Mouse (Mus musculus) kidney, adult 11 months (tissue): ENCODE results near the gene Atp11a.
A peak's percentile ranks its signal among the peaks of the same experiment; 100 is the strongest.

Source experiments
- DNase-seq: peaks from one replicate; pipeline ENCODE4 v3.0.0; 2022

Gene Atp11a

DNA sequence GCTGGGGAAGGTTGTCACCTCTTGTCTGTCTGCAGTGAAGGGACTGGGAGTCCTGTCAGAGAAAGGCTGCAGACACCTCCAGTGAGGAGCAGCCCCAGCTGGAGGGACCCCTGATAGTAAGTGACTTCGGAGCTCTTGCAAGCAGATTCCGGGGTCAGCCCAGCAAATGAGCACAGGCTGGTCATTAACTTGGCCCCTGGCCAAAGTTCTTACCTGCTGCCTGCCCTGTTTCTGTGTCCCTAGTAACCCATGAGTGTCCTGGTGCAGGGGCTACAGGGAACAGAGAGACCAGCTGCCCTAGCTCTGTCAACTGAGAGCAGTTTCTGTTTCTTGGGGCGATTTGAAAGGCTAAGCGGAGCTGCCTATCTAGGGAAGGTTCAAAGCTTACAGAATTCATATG lies 17.1 kb downstream of the Atp11a start:
- peak; percentile 46 for DNase-seq

DNA sequence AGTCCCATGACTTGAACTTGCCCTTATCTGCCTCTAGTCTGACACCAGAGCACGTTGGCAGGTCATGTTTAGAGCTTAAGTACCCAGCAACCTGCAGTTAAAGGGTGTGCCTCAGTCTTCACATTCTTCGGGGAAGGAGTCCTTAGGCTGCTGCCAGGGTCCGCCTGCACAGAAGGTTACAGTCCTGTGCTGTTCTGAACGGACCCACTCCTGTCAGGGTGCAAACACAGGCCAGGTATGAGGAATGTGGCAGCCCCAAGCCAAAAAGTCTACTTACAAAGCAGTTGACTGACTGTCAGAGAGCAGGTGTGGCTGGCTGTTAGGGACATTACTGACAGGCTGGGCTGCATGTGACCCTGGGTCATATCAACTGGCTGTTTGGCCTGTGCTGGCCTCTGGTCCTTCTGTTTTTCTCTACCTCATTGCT lies 18.1 kb downstream of the Atp11a start:
- no peak for DNase-seq

DNA sequence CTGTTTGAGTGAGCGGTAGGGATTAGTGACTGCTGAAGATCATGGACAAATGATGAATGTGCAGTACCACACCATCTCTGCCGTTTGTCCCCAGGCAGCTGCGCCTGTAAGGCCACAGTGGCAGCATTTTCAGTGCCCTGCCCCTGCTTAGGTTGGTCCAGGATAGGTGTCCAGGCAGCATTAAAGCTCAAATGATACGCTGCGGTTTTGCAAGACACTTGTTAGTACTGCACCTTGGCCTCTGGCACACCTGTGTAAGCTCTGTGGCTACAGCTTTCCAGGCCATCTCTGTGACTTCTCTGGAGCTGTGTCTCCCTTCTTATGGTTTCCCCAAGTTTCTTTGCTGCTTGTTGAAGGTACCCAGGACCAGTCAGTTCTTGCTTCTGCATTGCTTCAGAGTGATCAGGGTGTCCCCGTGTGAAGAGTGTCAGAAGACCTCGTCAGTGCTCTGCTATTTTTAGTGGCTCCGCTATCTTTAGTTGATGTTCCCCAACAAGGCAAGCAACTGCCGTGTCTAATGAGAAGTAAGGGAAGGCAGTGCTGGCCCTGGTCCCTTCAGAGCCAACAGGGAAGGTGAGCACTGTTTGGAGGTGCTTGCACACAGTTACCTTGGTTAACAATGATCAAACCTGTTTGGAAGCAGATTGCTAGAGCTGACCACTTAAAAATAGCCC lies 18.6 kb downstream of the Atp11a start:
- no peak for DNase-seq

DNA sequence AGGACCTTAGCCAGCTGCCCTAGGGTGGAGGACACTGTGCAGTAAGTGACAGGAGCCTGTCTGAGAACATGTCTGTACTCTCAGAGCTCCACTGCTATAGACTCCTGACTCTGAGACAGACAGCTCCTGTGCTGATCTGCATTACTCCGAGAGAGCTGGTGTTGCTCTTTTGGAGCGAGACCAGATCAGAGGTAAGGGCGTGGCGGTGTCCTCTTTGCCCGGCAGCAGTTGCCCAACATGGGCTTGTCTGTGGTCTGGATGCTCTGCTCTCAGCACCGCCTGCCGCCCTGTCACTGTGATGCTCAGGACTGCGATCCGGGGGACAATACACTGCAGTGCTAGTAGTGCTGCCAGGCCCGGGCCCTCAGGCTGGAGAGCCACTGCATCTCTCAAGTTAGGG lies 19.4 kb downstream of the Atp11a start:
- DNase-seq = no peak

DNA sequence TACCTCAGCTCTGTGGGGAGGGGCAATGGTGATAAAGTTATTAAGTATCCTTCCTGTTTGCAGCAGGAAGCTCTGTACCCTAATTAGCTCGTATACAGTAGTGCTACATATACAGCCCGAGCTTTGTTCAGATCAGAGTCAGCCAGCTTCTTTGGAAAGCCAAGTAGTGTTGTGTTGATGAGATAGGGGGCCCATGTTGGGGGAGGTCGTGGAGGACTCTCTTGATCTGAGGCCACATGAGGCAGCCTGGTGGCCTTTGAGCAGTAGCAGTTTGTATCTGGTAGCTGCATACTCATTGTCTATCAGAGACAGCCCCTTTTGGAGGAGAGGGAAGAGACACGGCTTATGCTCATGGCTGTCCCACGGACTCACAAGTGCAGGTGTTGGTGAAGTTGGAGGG lies 20.4 kb downstream of the Atp11a start:
- DNase-seq = no peak

DNA sequence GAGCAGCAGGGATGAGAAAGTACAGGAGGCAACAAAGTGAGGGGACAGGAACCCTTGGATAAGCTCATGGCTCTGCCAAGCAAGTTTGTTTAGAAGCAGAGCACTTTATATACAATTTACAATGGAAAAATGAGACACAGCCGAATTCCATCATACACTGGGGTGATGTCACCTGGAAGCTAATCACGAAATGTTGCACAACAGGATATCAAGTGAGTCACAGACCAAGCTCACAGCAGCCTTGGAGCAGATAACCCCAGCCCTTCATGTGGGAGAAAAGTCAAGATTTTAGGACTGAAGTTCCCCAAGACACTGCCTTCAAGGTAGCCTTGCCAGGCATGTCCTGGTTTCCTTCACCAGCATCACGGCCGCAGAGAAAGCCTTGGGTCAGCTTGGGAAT lies 22.7 kb downstream of the Atp11a start:
- no peak for DNase-seq

DNA sequence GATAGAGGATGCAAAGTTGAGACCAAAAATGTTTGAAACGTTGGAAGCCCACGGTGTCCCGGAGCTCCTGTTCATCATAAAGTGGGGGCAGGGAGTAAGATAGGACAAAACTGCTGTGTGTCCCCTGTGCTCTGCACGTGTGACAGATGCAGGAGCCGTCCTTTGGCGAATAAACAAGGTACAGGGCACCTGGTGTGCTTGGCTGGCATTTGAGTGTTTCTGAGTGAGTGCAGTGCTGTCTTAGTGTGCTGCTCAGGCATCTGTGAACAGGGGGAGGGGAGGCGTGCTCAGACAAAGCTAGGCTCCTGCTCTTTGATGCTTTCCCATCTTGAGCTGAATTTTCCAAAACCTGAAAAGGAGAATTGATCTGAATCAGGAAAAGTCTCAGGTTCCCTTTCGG lies 28.7 kb downstream of the Atp11a start:
- DNase-seq = no peak

DNA sequence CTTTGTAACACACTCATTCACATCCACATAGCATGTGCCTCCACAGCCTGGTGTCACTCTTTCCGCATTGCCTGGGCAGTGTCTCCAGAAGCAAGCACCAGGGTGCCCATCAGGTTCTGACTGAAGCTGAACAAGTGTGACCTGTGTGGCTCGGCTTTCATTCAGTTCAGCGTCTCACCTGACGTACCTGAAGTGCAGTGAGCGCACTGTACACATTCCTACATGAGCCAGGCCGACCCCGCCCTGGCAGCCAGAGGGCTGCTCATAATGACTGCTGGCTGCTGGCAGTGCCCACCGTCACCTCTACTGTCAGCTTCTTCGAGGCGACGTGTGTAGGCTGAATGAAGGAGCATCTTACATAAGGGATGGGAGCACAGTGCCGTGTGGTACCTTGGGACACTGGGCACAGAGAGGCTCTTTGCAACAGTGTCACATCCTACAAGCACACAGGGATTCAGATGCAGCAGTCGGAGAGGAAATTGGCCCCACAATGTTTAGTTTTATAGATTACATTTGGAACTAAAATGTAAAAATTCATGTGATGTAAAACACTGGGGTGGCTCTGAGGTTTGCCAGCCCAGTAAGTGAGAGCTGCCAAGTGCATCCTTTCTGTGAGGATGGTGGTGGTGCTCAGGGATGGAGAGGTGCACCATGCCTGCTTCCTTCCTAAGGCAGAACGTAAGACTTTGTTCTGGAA lies 29.6 kb downstream of the Atp11a start:
- no peak for DNase-seq

DNA sequence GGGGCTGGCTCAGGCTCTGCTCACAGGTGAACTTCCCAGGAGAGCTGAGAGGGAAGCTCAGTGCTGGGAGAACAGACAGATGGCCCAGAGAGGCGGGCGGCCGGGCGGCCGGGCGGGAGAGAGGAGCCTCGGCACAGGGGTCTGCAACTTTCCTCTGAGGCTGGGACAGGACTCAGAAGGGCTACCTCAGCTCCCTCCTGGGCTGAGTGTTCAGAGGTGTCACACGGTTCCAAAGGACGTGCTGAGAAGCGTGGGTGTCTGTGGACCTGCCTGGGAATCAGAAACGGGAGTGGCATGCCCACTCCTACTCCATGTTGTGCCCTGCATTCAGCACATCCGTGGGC lies 30.1 kb downstream of the Atp11a start:
- DNase-seq = no peak

DNA sequence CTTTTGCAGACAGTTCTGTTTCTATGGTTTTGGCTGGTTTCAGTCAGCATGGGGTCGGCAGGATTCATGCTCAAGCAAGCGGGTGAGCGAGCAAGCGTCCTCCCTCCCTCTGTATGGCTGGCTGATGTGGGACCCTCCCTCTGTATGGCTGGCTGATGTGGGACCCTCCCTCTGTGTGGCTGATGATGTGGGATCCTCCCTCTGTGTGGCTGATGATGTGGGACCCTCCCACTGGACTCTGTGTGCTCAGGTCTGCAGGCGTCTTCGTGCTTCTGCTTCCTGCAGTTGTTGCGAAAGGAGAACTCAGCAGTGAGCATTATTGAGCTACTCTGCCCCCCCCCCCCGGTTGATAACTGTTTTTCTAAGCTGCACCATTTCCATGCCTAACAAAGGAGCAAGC lies 30.6 kb downstream of the Atp11a start:
- DNase-seq = no peak

DNA sequence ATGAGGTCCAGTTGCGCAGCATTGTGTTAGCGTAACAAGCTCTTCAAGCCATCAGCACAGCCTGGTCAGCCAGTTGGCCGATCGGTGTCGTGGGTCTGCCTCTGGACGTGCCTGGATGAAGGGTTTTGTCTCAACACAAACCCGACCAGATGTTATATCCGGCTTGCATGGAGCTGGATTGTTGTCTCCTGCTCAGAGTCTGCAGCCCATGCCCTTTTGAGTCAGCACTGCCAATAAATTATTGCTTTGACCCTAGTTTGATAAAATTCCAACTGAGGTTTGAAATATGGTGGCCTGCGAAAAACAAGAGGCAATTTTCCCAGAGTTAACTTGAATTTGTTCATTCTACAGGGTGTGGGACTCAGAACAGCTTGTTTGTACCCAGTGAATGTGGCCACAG lies 31.9 kb downstream of the Atp11a start:
- peak; percentile 28 for DNase-seq

DNA sequence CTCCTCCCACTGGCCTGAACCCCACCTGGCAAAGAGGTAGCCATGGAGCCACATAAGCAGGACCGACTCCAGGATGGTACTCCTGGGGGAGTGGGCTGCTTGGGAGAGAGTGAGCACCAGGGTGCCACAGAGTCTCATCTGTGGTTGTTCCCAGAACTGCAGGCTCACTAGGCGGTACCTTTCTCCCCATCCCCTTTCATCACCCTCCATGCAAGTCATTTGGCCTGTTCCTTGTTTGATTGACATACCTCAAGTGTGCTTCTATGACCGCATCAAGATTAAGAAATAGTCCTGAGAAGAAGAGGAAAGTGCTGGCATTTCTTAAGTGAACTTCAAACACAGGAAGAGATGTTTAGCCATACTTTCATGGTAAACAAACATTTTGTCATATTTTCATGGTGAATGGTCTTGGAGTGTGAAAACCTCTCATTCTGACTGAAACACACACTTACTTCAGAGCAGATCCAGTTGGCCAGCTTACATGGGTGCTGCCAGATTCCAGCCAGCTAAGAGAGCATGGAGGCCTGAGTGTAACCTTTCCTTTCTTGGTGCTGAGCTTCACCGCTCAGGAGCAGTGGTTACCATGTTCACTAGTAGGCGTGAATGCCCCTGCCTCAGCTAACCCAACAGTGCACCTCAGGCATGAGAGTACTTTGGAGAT lies 38.3 kb downstream of the Atp11a start:
- DNase-seq = no peak

DNA sequence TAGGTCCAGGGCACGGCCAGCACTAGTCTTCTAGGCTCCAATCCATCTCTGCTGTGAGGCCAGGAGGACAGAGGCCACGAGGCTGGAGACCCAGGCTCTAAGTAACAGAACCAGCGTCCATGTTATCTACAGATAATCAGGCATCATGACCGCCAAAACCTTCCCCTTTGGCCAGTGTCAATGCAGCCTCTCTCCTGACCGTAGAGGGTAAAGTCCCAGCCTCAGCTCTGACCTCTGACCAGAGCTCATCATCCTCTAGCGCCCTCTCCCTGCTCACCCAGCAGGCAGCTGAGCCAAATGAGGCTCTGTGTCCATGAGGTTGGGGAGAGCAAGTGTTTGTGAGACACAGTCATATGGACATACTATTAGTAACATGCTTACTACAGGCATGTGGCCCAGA lies 42.3 kb downstream of the Atp11a start:
- DNase-seq = peak; percentile 42

DNA sequence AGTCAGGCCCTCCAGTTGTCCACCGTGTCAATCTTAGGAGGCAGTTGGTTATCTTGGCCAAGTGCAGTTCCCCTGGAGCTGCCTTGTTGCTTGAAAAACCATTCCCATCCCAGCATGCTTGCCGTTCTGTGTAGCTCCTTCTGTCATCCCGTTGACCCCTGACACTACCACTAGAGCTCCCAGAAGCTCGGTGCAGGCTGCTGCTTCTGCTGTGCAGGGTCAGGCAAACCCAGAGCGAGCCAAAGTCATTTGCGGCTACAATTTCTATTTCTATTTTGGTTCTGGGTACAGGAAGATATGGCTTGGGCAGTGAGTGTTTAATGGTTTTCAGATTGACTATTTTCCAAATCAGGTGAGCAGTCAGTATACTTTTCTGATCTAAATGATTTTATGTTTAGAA lies 43.0 kb downstream of the Atp11a start:
- no peak for DNase-seq

DNA sequence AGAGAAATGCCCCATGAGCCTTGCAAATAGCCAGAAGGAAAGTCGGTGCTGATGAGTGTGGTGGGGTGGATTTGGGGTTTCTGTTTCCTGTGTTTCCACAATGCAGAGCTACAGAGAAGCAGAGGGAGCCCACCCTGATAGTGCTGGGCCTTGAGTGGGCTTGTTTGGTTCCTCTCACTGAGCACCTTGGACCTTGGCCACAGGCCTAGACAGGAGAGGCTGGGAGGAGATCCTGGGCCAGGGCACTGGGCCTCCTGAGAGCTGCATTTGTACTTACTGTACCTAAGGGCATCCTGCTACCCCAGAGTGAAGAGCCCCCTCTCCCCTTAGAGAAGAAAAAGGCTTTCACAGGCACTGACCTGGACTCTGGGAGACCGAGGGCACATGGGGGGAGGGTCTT lies 43.4 kb downstream of the Atp11a start:
- peak; percentile 58 for DNase-seq

DNA sequence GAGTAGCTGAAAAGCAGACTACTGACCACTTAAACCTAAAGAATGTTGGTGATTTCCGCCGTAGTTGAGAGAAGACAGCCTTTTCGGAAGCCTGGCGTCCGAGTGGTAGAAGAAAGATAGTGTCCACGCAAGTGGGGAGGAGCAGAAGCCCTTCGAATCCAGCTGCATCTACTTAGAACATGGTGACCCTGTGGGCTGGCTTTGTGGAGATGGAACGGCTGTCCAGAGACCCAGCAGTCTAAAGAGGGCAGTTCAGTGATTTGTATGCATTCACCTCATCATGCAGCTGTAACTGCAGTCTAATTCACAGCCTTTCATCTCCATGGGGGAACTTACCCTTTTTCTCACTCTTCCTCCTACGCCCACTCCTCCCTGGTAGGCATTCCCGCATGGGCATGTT lies 44.8 kb downstream of the Atp11a start:
- DNase-seq = no peak

DNA sequence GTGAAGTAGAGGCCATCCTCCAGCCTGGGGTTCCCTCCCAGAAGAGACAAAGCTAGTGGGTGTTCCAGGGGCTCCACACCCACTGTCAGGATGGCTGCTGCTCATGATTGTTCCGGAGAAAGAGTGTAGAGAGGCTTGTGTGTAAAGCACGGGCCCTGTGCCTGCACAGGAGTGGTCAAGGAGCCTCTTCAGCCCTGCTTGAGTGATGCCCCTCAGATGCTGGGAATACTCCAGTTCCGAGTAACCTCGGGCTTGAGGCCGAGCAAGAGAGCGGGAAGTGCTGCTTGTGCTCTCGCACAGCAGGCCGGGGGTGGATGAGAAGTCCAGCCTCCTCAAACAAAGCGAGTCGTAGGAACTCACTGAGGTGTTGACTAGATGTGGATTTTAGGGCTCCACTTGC lies 46.3 kb downstream of the Atp11a start:
- DNase-seq = no peak

DNA sequence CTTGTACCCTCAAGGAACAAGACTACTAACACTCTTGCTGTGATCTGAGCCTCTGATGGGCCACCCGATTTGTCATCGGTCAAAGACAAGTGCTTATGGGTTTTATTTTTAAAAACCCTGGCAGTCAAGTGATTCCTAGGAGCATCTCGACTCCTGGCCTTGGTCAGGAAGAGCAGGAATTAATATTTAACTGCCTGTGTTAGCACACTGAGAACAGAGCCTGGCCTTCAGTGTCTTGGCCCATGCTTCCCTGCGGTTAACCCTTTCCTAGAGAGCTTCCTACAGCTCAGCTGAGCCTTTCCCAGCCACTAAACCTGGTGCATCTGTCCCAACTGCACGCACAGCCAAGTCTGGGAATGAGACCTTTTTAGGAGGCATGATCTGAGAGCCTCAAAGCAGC lies 48.1 kb downstream of the Atp11a start:
- DNase-seq = peak; percentile 44

DNA sequence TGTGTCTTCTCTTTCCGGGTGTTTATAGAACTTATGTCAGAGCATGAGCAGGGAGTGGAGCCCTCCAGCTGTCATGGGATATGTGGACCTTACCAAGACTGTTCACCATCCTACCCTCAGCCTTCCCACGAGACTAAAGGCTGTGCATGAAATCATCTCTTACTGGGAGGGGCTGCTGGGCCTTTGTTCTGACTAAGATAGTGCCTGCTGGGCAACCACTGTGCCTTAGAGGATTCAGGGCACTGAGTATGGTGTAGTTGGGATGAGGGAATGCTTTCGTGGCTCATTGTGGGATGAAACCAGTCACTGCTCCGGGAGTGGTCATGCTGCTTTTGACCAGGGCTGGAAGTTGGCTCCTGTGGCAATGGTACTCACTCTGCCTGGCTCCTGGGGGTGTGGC lies 48.8 kb downstream of the Atp11a start:
- no peak for DNase-seq

DNA sequence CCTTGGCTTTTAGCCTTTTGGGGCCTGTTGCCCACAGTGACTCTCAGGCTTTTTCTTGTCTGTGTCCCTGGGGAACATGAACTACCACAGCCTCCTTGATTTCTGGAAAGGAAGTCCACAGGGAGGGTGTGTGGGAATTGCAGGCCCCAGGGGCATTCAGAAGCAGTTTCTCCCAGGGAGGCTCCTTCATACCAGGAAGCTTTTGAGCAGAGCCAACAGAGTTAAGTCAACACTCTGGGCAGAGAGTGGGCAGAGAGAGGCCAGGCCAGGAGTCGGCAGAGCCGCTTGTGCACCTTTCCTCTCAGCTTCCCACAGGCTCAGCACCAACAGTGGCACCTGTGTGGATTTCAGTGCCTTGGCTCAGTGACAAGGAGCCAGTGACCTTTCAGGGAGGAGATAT lies 51.2 kb downstream of the Atp11a start:
- DNase-seq = no peak

DNA sequence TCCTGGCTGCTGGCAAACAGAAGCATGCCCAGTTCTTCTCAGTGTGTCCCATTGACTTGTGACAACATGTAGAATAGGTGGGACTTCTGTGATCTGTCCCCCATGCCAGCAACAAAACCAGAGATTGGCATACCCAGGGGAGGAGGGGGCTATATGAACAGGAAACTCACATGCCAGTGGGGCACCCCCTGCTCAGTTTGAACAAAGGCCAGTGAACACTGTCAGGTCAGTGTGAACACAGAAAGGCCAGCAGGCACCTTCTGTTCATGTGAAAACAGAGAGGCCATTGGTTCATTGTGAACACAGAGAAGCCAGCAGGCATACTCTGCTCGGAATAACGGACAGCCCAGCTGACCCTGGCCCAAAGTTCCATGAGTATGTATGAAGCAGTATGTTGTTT lies 52.7 kb downstream of the Atp11a start:
- DNase-seq = no peak

DNA sequence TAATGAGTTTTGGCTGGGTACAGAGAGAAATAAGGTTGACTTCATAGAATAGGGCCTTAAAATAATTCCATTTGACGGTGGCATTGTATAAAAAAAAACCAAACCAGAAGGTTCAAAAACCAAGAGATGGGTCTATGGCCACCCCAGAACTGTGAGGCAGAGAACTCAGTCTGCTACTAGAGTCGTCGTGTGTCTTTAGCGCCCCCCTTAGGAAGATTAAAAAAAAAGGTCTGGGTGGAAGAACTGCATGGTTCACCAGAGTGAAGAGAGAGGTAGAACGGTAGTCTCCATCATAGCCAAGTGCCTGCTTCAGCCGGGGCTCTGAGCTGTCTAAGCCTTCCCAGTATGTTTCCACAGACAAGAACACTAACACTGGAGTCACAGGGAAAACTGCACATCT lies 54.4 kb downstream of the Atp11a start:
- no peak for DNase-seq

DNA sequence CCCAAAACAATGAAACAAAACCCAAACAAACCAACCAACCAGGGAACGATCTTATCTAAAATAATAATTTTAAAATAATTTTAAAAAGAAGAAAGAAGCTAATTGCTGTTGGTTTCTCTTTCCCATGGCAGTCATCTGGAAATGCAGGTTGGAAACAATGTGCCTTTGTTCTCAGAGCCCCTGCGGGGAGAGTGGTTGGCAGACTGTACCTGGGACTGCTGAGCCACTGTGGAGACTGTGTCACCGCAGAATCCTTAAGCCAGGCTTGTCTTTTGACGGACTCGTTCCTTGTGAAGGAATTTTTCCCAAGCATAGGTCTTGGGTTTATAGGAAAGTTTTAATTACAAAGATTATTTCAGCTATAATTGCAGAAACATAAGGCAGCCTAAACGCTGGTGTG lies 59.6 kb downstream of the Atp11a start:
- no peak for DNase-seq

DNA sequence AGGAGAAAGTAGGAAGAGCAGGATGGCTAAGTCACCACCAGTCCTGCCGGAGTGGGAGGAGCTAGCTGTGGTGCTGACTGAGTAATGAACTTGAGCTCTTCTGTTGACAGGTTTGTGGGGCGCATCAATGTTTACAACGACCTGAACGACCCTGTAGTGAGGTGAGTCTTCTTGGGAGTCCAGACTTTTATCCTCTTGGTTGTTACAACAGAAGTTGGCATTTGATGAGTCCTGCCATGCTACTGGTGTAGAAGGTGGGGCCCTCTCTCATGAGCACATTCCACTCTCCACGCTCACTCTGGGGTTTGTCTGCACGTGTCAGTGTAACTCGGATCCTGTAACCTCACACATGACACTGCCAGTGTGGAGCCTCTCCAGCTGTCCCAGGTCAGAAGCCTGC lies 66.1 kb downstream of the Atp11a start:
- no peak for DNase-seq

DNA sequence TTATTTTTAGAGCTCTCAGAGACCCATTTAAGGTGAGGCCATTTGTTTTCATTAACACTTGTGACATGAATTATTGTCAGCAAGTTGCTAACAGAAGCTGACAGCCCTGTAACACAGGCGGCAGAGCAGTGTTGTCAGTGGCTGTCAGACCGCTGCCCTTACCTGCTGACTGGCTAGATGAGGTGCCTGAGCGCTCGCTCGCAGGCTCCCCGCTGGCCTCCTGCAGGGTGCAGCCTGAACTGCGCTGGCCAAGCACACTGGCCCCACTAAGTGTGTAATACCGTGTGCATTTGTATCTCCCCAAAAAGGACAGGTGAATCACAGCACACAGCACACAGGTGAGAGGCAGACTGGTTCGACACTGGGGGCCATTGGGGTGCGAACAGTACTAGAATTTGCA lies 67.7 kb downstream of the Atp11a start:
- DNase-seq = no peak
